Mouse (Mus musculus) olfactory bulb, adult 2 months (tissue): ENCODE results near the gene Pirb.

Experiments used
- CTCF ChIP-seq: fragments of 200-500 bp; IDR thresholded peaks from 2 replicates; pipeline ENCODE4 v1.5.1; 2012; ENCODE audit warnings: low read depth, mild to moderate bottlenecking, low read length, moderate library complexity; ENCODE audit not compliant: insufficient read depth
- POLR2A ChIP-seq: fragments of 200-500 bp; IDR thresholded peaks from 2 replicates; pipeline ENCODE4 v1.6.1; 2012; ENCODE audit warnings: mild to moderate bottlenecking, low read depth, low read length, moderate library complexity; ENCODE audit not compliant: insufficient read depth

GRCm38 (mm10) chr7:3674507-3675227 is 45.5 kb downstream of the Pirb start:
- peak; percentile 72 for TF ChIP-seq CTCF
- TF ChIP-seq POLR2A = no peak
